Mouse (Mus musculus) kidney, postnatal 0 days (tissue): ENCODE results near the gene B4galnt3. TPM values are rescaled to one million over a fixed set of nuclear protein-coding genes. Genes with fewer than 3 reads are reported as not detected.

ENCODE experiments used
- ATAC-seq: fragments of 200-750 bp; cut with Nextera tagmentation; replicated peaks from 2 replicates; pipeline ENCODE4 v1.8.0; 2017; ENCODE audit warnings: low read depth, moderate number of reproducible peaks, moderate TSS enrichment, moderate library complexity; ENCODE audit not compliant: low FRiP score
- DNase-seq: peaks from one replicate; pipeline ENCODE4 v3.0.0-alpha.2; 2016; ENCODE audit warnings: low spot score
- H3K27ac ChIP-seq: fragments of 300-500 bp; sonication (generic); 2 replicates; pipeline ENCODE4 v1.5.1; 2014; ENCODE audit warnings: mild to moderate bottlenecking
- H3K27me3 ChIP-seq: fragments of 300-500 bp; sonication (generic); 2 replicates; pipeline ENCODE4 v1.6.1; 2014; ENCODE audit warnings: low read length, mixed read lengths; ENCODE audit not compliant: insufficient read depth
- H3K36me3 ChIP-seq: fragments of 300-500 bp; sonication (generic); 2 replicates; pipeline ENCODE4 v1.6.1; 2014; ENCODE audit warnings: low read length, mixed read lengths; ENCODE audit not compliant: insufficient read depth
- H3K4me1 ChIP-seq: fragments of 300-500 bp; sonication (generic); replicated peaks from 2 replicates; pipeline ENCODE4 v1.6.1; 2014; ENCODE audit warnings: antibody characterized with exemption, low read length, mixed read lengths; ENCODE audit not compliant: insufficient read depth
- H3K4me2 ChIP-seq: fragments of 300-500 bp; sonication (generic); 2 replicates; pipeline ENCODE4 v1.6.1; 2014; ENCODE audit warnings: mild to moderate bottlenecking, low read length, moderate library complexity, mixed read lengths
- H3K4me3 ChIP-seq: fragments of 300-500 bp; sonication (generic); replicated peaks from 2 replicates; pipeline ENCODE4 v1.5.1; 2014; ENCODE audit warnings: low read depth, low read length
- H3K9ac ChIP-seq: fragments of 300-500 bp; sonication (generic); 2 replicates; pipeline ENCODE4 v1.6.1; 2014; ENCODE audit warnings: low read depth, low read length
- H3K9me3 ChIP-seq: fragments of 300-500 bp; sonication (generic); replicated peaks from 2 replicates; pipeline ENCODE4 v1.6.1; 2016; ENCODE audit warnings: low read length, inconsistent platforms, mixed read lengths
- CTCF ChIP-seq: IDR thresholded peaks from 2 replicates; pipeline ENCODE4 v1.5.1; 2016; ENCODE audit warnings: antibody characterized with exemption, low read depth, mild to moderate bottlenecking, moderate library complexity
- WGBS: fragments of 180-500 bp; shearing (Covaris S2); extraction: QIAGEN DNeasy Blood & Tissue Kit; methylation state at CpG from one replicate; pipeline ENCODE4 v1.1.7; 2014; 5-methylcytosine and 5-hydroxymethylcytosine counted together
- polyA plus RNA-seq: library from polyadenylated mRNA; unstranded; fragments of >200 nt; fragmentation: Nextera tagmentation; extraction: Ambion mirVana; gene quantifications from 2 replicates; pipeline ENCODE4 v1.2.1, GENCODE M21; 2015

Gene B4galnt3
- polyA plus RNA-seq, 1 experiment from 2014 or later = 2.5 TPM

GRCm38 (mm10) chr6:120287279-120287678, 7.1 kb downstream of the B4galnt3 start:
- Histone ChIP-seq H3K9me3 (no peaks in the 10 kb centered on the region), H3K36me3 (no peaks in the 10 kb centered on the region), H3K4me1 (no peaks in the 10 kb centered on the region; the same call in 1 of the 2 replicates), H3K4me3 (no peak overlapping the region), H3K9ac (no peak overlapping the region), H3K27me3 (no peaks in the 10 kb centered on the region), H3K27ac (0 out of 2 replicates have a peak overlapping the region, but pooled peaks have one; percentile 26), H3K4me2 (no peak overlapping the region)
- DNase-seq = peak; percentile 46
- 50% methylated on average over 9 of the region's 9 CpGs for WGBS
- ATAC-seq = peak; percentile 33; the same call in 1 of the 2 replicates
- TF ChIP-seq CTCF = no peak

- H3K27ac ChIP-seq = no peak overlapping the region
- TF ChIP-seq CTCF = no peak
- DNase-seq (no peak), ATAC-seq (no peak)
- H3K4me3 ChIP-seq = no peak overlapping the region
- H3K36me3 ChIP-seq = no peaks in the 10 kb centered on the region
- no peak overlapping the region for H3K4me2 ChIP-seq
- H3K9ac ChIP-seq = no peak overlapping the region
- no peaks in the 10 kb centered on the region for H3K9me3 ChIP-seq
- H3K4me1 ChIP-seq = no peaks in the 10 kb centered on the region
- WGBS = 75% methylated on average over 7 of the region's 7 CpGs
- no peaks in the 10 kb centered on the region for H3K27me3 ChIP-seq
Measured at GRCm38 (mm10) chr6:120276874-120277449, 17.4 kb downstream of the B4galnt3 start.

- no peaks in the 10 kb centered on the region for H3K27me3 ChIP-seq
- 37% methylated on average over 6 of the region's 6 CpGs for WGBS
- peak; percentile 33; the same call in 1 of the 2 replicates for ATAC-seq
Measured at GRCm38 (mm10) chr6:120275301-120275700, 19.1 kb downstream of the B4galnt3 start.

GRCm38 (mm10) chr6:120274887-120275286, 19.5 kb downstream of the B4galnt3 start:
- H3K27ac ChIP-seq = no peak overlapping the region
- H3K9ac ChIP-seq = no peak overlapping the region
- no peaks in the 10 kb centered on the region for H3K36me3 ChIP-seq
- no peak for TF ChIP-seq CTCF
- ATAC-seq (peak; percentile 54), DNase-seq (peak; percentile 32)
- H3K4me1 ChIP-seq = no peaks in the 10 kb centered on the region
- 42% methylated on average over 4 of the region's 4 CpGs for WGBS
- H3K4me2 ChIP-seq = no peak overlapping the region
- H3K9me3 ChIP-seq = no peaks in the 10 kb centered on the region
- H3K27me3 ChIP-seq = no peaks in the 10 kb centered on the region
- H3K4me3 ChIP-seq = no peak overlapping the region

More at GRCm38 (mm10) chr6:120275301-120275700, 19.1 kb downstream of the B4galnt3 start:
- no peak for DNase-seq
- H3K9ac ChIP-seq = no peak overlapping the region
- no peak for TF ChIP-seq CTCF
- H3K36me3 ChIP-seq = no peaks in the 10 kb centered on the region
- H3K4me3 ChIP-seq = no peak overlapping the region
- H3K4me1 ChIP-seq = no peaks in the 10 kb centered on the region
- no peak overlapping the region for H3K4me2 ChIP-seq
- no peak overlapping the region for H3K27ac ChIP-seq
- no peaks in the 10 kb centered on the region for H3K9me3 ChIP-seq

GRCm38 (mm10) chr6:120274181-120274580, 20.2 kb downstream of the B4galnt3 start:
- Histone ChIP-seq H3K4me2 (no peak overlapping the region), H3K9ac (no peak overlapping the region), H3K4me3 (no peak overlapping the region), H3K36me3 (no peaks in the 10 kb centered on the region), H3K4me1 (no peaks in the 10 kb centered on the region), H3K27me3 (no peaks in the 10 kb centered on the region), H3K27ac (no peak overlapping the region), H3K9me3 (no peaks in the 10 kb centered on the region)
- ATAC-seq (no peak), DNase-seq (no peak)
- no peak for TF ChIP-seq CTCF
- 58% methylated on average over 8 of the region's 8 CpGs for WGBS

- TF ChIP-seq CTCF = no peak
- Histone ChIP-seq H3K27me3 (no peaks in the 10 kb centered on the region), H3K4me2 (no peak overlapping the region), H3K9me3 (no peaks in the 10 kb centered on the region), H3K27ac (peak overlapping the region; percentile 81), H3K4me1 (no peaks in the 10 kb centered on the region), H3K36me3 (no peaks in the 10 kb centered on the region), H3K4me3 (no peak overlapping the region), H3K9ac (no peak overlapping the region)
- 18% methylated on average over 6 of the region's 6 CpGs for WGBS
- ATAC-seq = no peak
- DNase-seq = peak; percentile 69
Measured at GRCm38 (mm10) chr6:120264151-120264550, 30.2 kb downstream of the B4galnt3 start.
